Mouse (Mus musculus): Measurements from ENCODE around the gene Cbfa2t2. TPM values are rescaled to one million over a fixed set of nuclear protein-coding genes. Genes with fewer than 3 reads are reported as not detected.

The Cbfa2t2 gene
- 6.7 and 8.3 TPM in 2 replicates for polyA plus RNA-seq (2015; fragmentation: Nextera tagmentation; extraction: Ambion mirVana)

GRCm38 (mm10) chr2:154436458-154437190 is at the start of gene Cbfa2t2:
TSS of gene Cbfa2t2 (plus strand) at chr2:154436481.
- Histone ChIP-seq H3K4me3 (replicated peaks) (peak within 1 kb of the TSS; percentile 81), H3K27me3 (no peaks in the 10 kb centered on the region), H3K4me1 (replicated peaks) (peaks cover 38% of the 10 kb centered on the region), H3K9me3 (replicated peaks) (no peaks in the 10 kb centered on the region), H3K27ac (replicated peaks) (peak within 1 kb of the TSS; percentile 83), H3K4me2 (peak within 1 kb of the TSS; percentile 82), H3K36me3 (replicated peaks) (no peaks in the 10 kb centered on the region), H3K9ac (peak within 1 kb of the TSS; percentile 93)
- ATAC-seq (ENCODE audit: insufficient read depth), result peak; percentile 57
- WGBS (ENCODE audit: insufficient replicate concordance), result under 1% methylated on average over 66 of the region's 70 CpGs

- H3K9ac ChIP-seq, result no peak overlapping the region
- H3K27ac ChIP-seq (replicated peaks), result peak overlapping the region; percentile 29
- no peaks in the 10 kb centered on the region; the same call in 1 of the 2 replicates for H3K4me1 ChIP-seq (replicated peaks)
- H3K4me3 ChIP-seq (replicated peaks), result no peak overlapping the region
- 63% methylated on average over 11 of the region's 11 CpGs for WGBS (ENCODE audit: insufficient replicate concordance)
- H3K36me3 ChIP-seq (replicated peaks), result no peaks in the 10 kb centered on the region
- peak; percentile 85 for ATAC-seq (ENCODE audit: insufficient read depth)
- no peak overlapping the region for H3K4me2 ChIP-seq
- no peaks in the 10 kb centered on the region for H3K27me3 ChIP-seq
- no peaks in the 10 kb centered on the region for H3K9me3 ChIP-seq (replicated peaks)
Observed at GRCm38 (mm10) chr2:154390180-154390964, 45.9 kb upstream of the Cbfa2t2 start.

GRCm38 (mm10) chr2:154394602-154395001 is 41.7 kb upstream of the Cbfa2t2 start:
- no peak overlapping the region for H3K9ac ChIP-seq
- H3K27ac ChIP-seq (replicated peaks), result no peak overlapping the region
- H3K9me3 ChIP-seq (replicated peaks), result no peaks in the 10 kb centered on the region
- whole genome bisulfite sequencing (ENCODE audit: insufficient replicate concordance), result 61% methylated on average over 3 of the region's 3 CpGs
- no peaks in the 10 kb centered on the region; the same call in 1 of the 2 replicates for H3K4me1 ChIP-seq (replicated peaks)
- no peak for ATAC-seq (ENCODE audit: insufficient read depth)
- H3K36me3 ChIP-seq (replicated peaks), result no peaks in the 10 kb centered on the region
- H3K4me2 ChIP-seq, result no peak overlapping the region
- H3K27me3 ChIP-seq, result no peaks in the 10 kb centered on the region
- H3K4me3 ChIP-seq (replicated peaks), result no peak overlapping the region

GRCm38 (mm10) chr2:154396529-154396928 is 39.8 kb upstream of the Cbfa2t2 start:
- Histone ChIP-seq H3K9me3 (replicated peaks) (no peaks in the 10 kb centered on the region), H3K9ac (no peak overlapping the region), H3K36me3 (replicated peaks) (no peaks in the 10 kb centered on the region), H3K27ac (replicated peaks) (no peak overlapping the region), H3K27me3 (no peaks in the 10 kb centered on the region), H3K4me2 (no peak overlapping the region), H3K4me3 (replicated peaks) (no peak overlapping the region), H3K4me1 (replicated peaks) (no peaks in the 10 kb centered on the region)
- WGBS (ENCODE audit: insufficient replicate concordance), result 54% methylated on average over 2 of the region's 2 CpGs
- no peak for ATAC-seq (ENCODE audit: insufficient read depth)

- Histone ChIP-seq H3K4me2 (no peak overlapping the region), H3K36me3 (replicated peaks) (no peaks in the 10 kb centered on the region), H3K4me1 (replicated peaks) (no peaks in the 10 kb centered on the region), H3K27me3 (no peaks in the 10 kb centered on the region; the same call in 1 of the 2 replicates), H3K4me3 (replicated peaks) (no peak overlapping the region), H3K9me3 (replicated peaks) (no peaks in the 10 kb centered on the region), H3K9ac (no peak overlapping the region), H3K27ac (replicated peaks) (no peak overlapping the region)
- WGBS (ENCODE audit: insufficient replicate concordance), result 67% methylated on average over 7 of the region's 7 CpGs
- ATAC-seq (ENCODE audit: insufficient read depth), result no peak
Observed at GRCm38 (mm10) chr2:154398267-154398666, 38.0 kb upstream of the Cbfa2t2 start.

- Histone ChIP-seq H3K4me3 (replicated peaks) (no peak overlapping the region), H3K4me2 (no peak overlapping the region), H3K36me3 (replicated peaks) (no peaks in the 10 kb centered on the region), H3K9ac (no peak overlapping the region), H3K4me1 (replicated peaks) (no peaks in the 10 kb centered on the region), H3K9me3 (replicated peaks) (no peaks in the 10 kb centered on the region), H3K27ac (replicated peaks) (no peak overlapping the region), H3K27me3 (no peaks in the 10 kb centered on the region; the same call in 1 of the 2 replicates)
- WGBS (ENCODE audit: insufficient replicate concordance), result 76% methylated on average over 2 of the region's 2 CpGs
- ATAC-seq (ENCODE audit: insufficient read depth), result no peak
Observed at GRCm38 (mm10) chr2:154399325-154399724, 37.0 kb upstream of the Cbfa2t2 start.

- 8% methylated on average over 1 of the region's 1 CpGs for WGBS (ENCODE audit: insufficient replicate concordance)
Observed at GRCm38 (mm10) chr2:154401976-154402375, 34.3 kb upstream of the Cbfa2t2 start.

GRCm38 (mm10) chr2:154402811-154403210 is 33.5 kb upstream of the Cbfa2t2 start:
- 37% methylated on average over 7 of the region's 7 CpGs for WGBS (ENCODE audit: insufficient replicate concordance)
- H3K4me2 ChIP-seq, result no peak overlapping the region
- no peaks in the 10 kb centered on the region for H3K36me3 ChIP-seq (replicated peaks)
- no peak overlapping the region for H3K9ac ChIP-seq
- H3K9me3 ChIP-seq (replicated peaks), result no peaks in the 10 kb centered on the region
- no peak overlapping the region for H3K4me3 ChIP-seq (replicated peaks)
- peaks cover 26% of the 10 kb centered on the region for H3K27me3 ChIP-seq
- no peak for ATAC-seq (ENCODE audit: insufficient read depth)
- peaks cover 9% of the 10 kb centered on the region for H3K4me1 ChIP-seq (replicated peaks)
- H3K27ac ChIP-seq (replicated peaks), result no peak overlapping the region

More at GRCm38 (mm10) chr2:154401976-154402375, 34.3 kb upstream of the Cbfa2t2 start:
- Histone ChIP-seq H3K27ac (replicated peaks) (no peak overlapping the region), H3K4me1 (replicated peaks) (peaks cover under 1% of the 10 kb centered on the region; the same call in 1 of the 2 replicates), H3K4me2 (no peak overlapping the region), H3K9me3 (replicated peaks) (no peaks in the 10 kb centered on the region), H3K36me3 (replicated peaks) (no peaks in the 10 kb centered on the region), H3K4me3 (replicated peaks) (no peak overlapping the region), H3K27me3 (peaks cover 18% of the 10 kb centered on the region), H3K9ac (no peak overlapping the region)
- no peak for ATAC-seq (ENCODE audit: insufficient read depth)

GRCm38 (mm10) chr2:154405447-154405994 is 30.8 kb upstream of the Cbfa2t2 start:
- peaks cover 16% of the 10 kb centered on the region for H3K4me1 ChIP-seq (replicated peaks)
- no peak overlapping the region for H3K4me3 ChIP-seq (replicated peaks)
- H3K9me3 ChIP-seq (replicated peaks), result no peaks in the 10 kb centered on the region
- H3K9ac ChIP-seq, result no peak overlapping the region
- peaks cover 47% of the 10 kb centered on the region for H3K27me3 ChIP-seq
- WGBS (ENCODE audit: insufficient replicate concordance), result 60% methylated on average over 5 of the region's 5 CpGs
- H3K36me3 ChIP-seq (replicated peaks), result no peaks in the 10 kb centered on the region
- H3K4me2 ChIP-seq, result no peak overlapping the region
- H3K27ac ChIP-seq (replicated peaks), result no peak overlapping the region
- no peak for ATAC-seq (ENCODE audit: insufficient read depth)

- Histone ChIP-seq H3K4me2 (peak overlapping the region; percentile 93), H3K36me3 (replicated peaks) (no peaks in the 10 kb centered on the region), H3K27me3 (peaks cover 53% of the 10 kb centered on the region), H3K4me3 (replicated peaks) (peak overlapping the region; percentile 67), H3K27ac (replicated peaks) (no peak overlapping the region), H3K4me1 (replicated peaks) (peaks cover 16% of the 10 kb centered on the region), H3K9ac (peak overlapping the region; percentile 57), H3K9me3 (replicated peaks) (no peaks in the 10 kb centered on the region)
- 31% methylated on average over 11 of the region's 11 CpGs for WGBS (ENCODE audit: insufficient replicate concordance)
- ATAC-seq (ENCODE audit: insufficient read depth), result no peak
Observed at GRCm38 (mm10) chr2:154407063-154407642, 29.1 kb upstream of the Cbfa2t2 start.

All from liver, embryonic 15.5 days (tissue).